Mouse (Mus musculus) adrenal gland, postnatal 36 days (tissue): Measurements from ENCODE around the gene Fam167b. TPM values are rescaled to one million over a fixed set of nuclear protein-coding genes. Genes with fewer than 3 reads are reported as not detected.
A peak's percentile ranks its signal among the peaks of the same experiment; 100 is the strongest.

Experiments
- DNase-seq, 2 experiments: peaks; one replicate each; pipeline ENCODE4 v3.0.0; 2021; ENCODE audit warnings: mixed read lengths in 1 of 2
- total RNA-seq, 2 experiments: library from RNA; stranded (reverse); gene quantifications; 2 replicates each; pipeline ENCODE4 v1.2.3; 2021

Gene Fam167b
- total RNA-seq, 2 experiments from 2014 or later = 41.9 to 46.2 TPM

GRCm38 (mm10) chr4:129608426-129609025 lies 30.2 kb upstream of the Fam167b start:
- DNase-seq = peak; percentile 80 to 88

- DNase-seq = peak; percentile 89 to 91
These were observed 22.1 kb upstream of the Fam167b start, which contains the start of the genes Eif3i and Tmem234 for GRCm38 (mm10) chr4:129600233-129601158. Eif3i (minus strand) TSS chr4:129600648. Tmem234 (plus strand) TSS chr4:129600668.

GRCm38 (mm10) chr4:129588865-129589264 lies 10.5 kb upstream of the Fam167b start:
- no peak for DNase-seq

GRCm38 (mm10) chr4:129586943-129587342 lies 8.6 kb upstream of the Fam167b start:
- DNase-seq = no peak

- no peak for DNase-seq
These were observed 7.4 kb upstream of the Fam167b start for GRCm38 (mm10) chr4:129585773-129586172.

GRCm38 (mm10) chr4:129584884-129585608 lies 6.7 kb upstream of the Fam167b start:
- peak; percentile 91 to 94 for DNase-seq

GRCm38 (mm10) chr4:129584370-129584769 lies 6.0 kb upstream of the Fam167b start:
- no peak for DNase-seq

- DNase-seq = no peak
These were observed 3.9 kb upstream of the Fam167b start for GRCm38 (mm10) chr4:129582251-129582650.

- DNase-seq = no peak
These were observed 2.0 kb upstream of the Fam167b start for GRCm38 (mm10) chr4:129580347-129580746.

- no peak for DNase-seq
These were observed 661 bp downstream of the Fam167b start for GRCm38 (mm10) chr4:129577688-129578087.

GRCm38 (mm10) chr4:129576863-129577491 lies 1.4 kb downstream of the Fam167b start:
- peak; percentile 87 to 88 for DNase-seq

- peak; percentile 22 to 39 for DNase-seq
These were observed 3.0 kb downstream of the Fam167b start for GRCm38 (mm10) chr4:129575171-129575844.

- no peak for DNase-seq
These were observed 4.9 kb downstream of the Fam167b start, which contains the start of gene Lck for GRCm38 (mm10) chr4:129573430-129573829. Lck (minus strand) TSS chr4:129573641.

GRCm38 (mm10) chr4:129573093-129573370 lies 5.3 kb downstream of the Fam167b start:
- no peak for DNase-seq

GRCm38 (mm10) chr4:129572236-129573092 lies 5.9 kb downstream of the Fam167b start:
- peak in 1 of 2 experiments; percentile 22 for DNase-seq

GRCm38 (mm10) chr4:129571551-129572084 lies 6.7 kb downstream of the Fam167b start:
- DNase-seq = no peak

GRCm38 (mm10) chr4:129570028-129570427 lies 8.3 kb downstream of the Fam167b start:
- DNase-seq = no peak

- peak in 1 of 2 experiments; percentile 57 for DNase-seq
These were observed 10.0 kb downstream of the Fam167b start for GRCm38 (mm10) chr4:129568366-129568765.

- no peak for DNase-seq
These were observed 13.2 kb downstream of the Fam167b start for GRCm38 (mm10) chr4:129565139-129565538.

GRCm38 (mm10) chr4:129563718-129564117 lies 14.6 kb downstream of the Fam167b start:
- DNase-seq = no peak
